Mouse (Mus musculus) thymus, postnatal 36 days (tissue): ENCODE data around the gene Adamts10.

Source experiments
- DNase-seq, 2 experiments: peaks; one replicate each; pipeline ENCODE4 v3.0.0; 2022; ENCODE audit warnings: mixed read lengths in 2 of 2

The Adamts10 gene

GRCm38 (mm10) chr17:33523918-33524755 lies at the start of gene Adamts10:
Gene Adamts10 (plus strand): TSS chr17:33524204.
- DNase-seq, result peak; percentile 78 to 79

- DNase-seq, result peak; percentile 80 to 90
Measured at GRCm38 (mm10) chr17:33484020-33484419, 40.0 kb upstream of the Adamts10 start.

GRCm38 (mm10) chr17:33487211-33487610 lies 36.8 kb upstream of the Adamts10 start:
- DNase-seq, result no peak

GRCm38 (mm10) chr17:33487652-33488051 lies 36.4 kb upstream of the Adamts10 start:
- no peak for DNase-seq

- DNase-seq, result no peak
Measured at GRCm38 (mm10) chr17:33491371-33491770, 32.6 kb upstream of the Adamts10 start.

GRCm38 (mm10) chr17:33493065-33493464 lies 30.9 kb upstream of the Adamts10 start:
- peak; percentile 58 to 60 for DNase-seq

GRCm38 (mm10) chr17:33494586-33494985 lies 29.4 kb upstream of the Adamts10 start:
- no peak for DNase-seq

- DNase-seq, result no peak
Measured at GRCm38 (mm10) chr17:33498918-33499317, 25.1 kb upstream of the Adamts10 start.

GRCm38 (mm10) chr17:33508386-33508785 lies 15.6 kb upstream of the Adamts10 start:
- DNase-seq, result no peak

GRCm38 (mm10) chr17:33510172-33510571 lies 13.8 kb upstream of the Adamts10 start:
- DNase-seq, result no peak

- no peak for DNase-seq
Measured at GRCm38 (mm10) chr17:33512441-33513415, 11.3 kb upstream of the Adamts10 start.

- no peak for DNase-seq
Measured at GRCm38 (mm10) chr17:33513874-33514273, 10.1 kb upstream of the Adamts10 start.

- DNase-seq, result no peak
Measured at GRCm38 (mm10) chr17:33520366-33520765, 3.6 kb upstream of the Adamts10 start.

- no peak for DNase-seq
Measured at GRCm38 (mm10) chr17:33523431-33523917, 530 bp upstream of the Adamts10 start.

GRCm38 (mm10) chr17:33524806-33525373 lies 886 bp downstream of the Adamts10 start:
- peak; percentile 15 to 21 for DNase-seq

GRCm38 (mm10) chr17:33526506-33526905 lies 2.5 kb downstream of the Adamts10 start:
- no peak for DNase-seq

GRCm38 (mm10) chr17:33539106-33539675 lies 15.2 kb downstream of the Adamts10 start:
- DNase-seq, result peak; percentile 34 to 44

GRCm38 (mm10) chr17:33539878-33540277 lies 15.9 kb downstream of the Adamts10 start:
- no peak for DNase-seq

- no peak for DNase-seq
Measured at GRCm38 (mm10) chr17:33549212-33549611, 25.2 kb downstream of the Adamts10 start.

GRCm38 (mm10) chr17:33550388-33550787 lies 26.4 kb downstream of the Adamts10 start:
- DNase-seq, result no peak

- DNase-seq, result no peak
Measured at GRCm38 (mm10) chr17:33552113-33552512, 28.1 kb downstream of the Adamts10 start.

GRCm38 (mm10) chr17:33552964-33553363 lies 29.0 kb downstream of the Adamts10 start:
- peak; percentile 49 for DNase-seq
